Mouse (Mus musculus): ENCODE measurements around the gene Stk38l.
A peak's percentile ranks its signal among the peaks of the same experiment; 100 is the strongest.

Gene Stk38l

GRCm38 (mm10) chr6:146724581-146725383 lies at the start of gene Stk38l:
Gene Stk38l (plus strand): TSS chr6:146724995.
- DNase-seq (ENCODE audit: low spot score) = peak; percentile 86

GRCm38 (mm10) chr6:146676904-146677303 lies 47.9 kb upstream of the Stk38l start:
- no peak for DNase-seq (ENCODE audit: low spot score)

- DNase-seq (ENCODE audit: low spot score) = no peak
These were observed 46.4 kb upstream of the Stk38l start for GRCm38 (mm10) chr6:146678136-146679070.

- DNase-seq (ENCODE audit: low spot score) = no peak
These were observed 40.9 kb upstream of the Stk38l start for GRCm38 (mm10) chr6:146683881-146684280.

- no peak for DNase-seq (ENCODE audit: low spot score)
These were observed 39.0 kb upstream of the Stk38l start for GRCm38 (mm10) chr6:146685781-146686308.

- DNase-seq (ENCODE audit: low spot score) = no peak
These were observed 38.2 kb upstream of the Stk38l start for GRCm38 (mm10) chr6:146686463-146687196.

GRCm38 (mm10) chr6:146688010-146688409 lies 36.8 kb upstream of the Stk38l start:
- no peak for DNase-seq (ENCODE audit: low spot score)

- no peak for DNase-seq (ENCODE audit: low spot score)
These were observed 35.9 kb upstream of the Stk38l start for GRCm38 (mm10) chr6:146688861-146689260.

- no peak for DNase-seq (ENCODE audit: low spot score)
These were observed 27.0 kb upstream of the Stk38l start for GRCm38 (mm10) chr6:146697767-146698166.

- no peak for DNase-seq (ENCODE audit: low spot score)
These were observed 26.4 kb upstream of the Stk38l start for GRCm38 (mm10) chr6:146698376-146698775.

- DNase-seq (ENCODE audit: low spot score) = no peak
These were observed 24.3 kb upstream of the Stk38l start for GRCm38 (mm10) chr6:146700461-146700860.

GRCm38 (mm10) chr6:146702126-146702881 lies 22.5 kb upstream of the Stk38l start:
- no peak for DNase-seq (ENCODE audit: low spot score)

GRCm38 (mm10) chr6:146703351-146703750 lies 21.4 kb upstream of the Stk38l start:
- no peak for DNase-seq (ENCODE audit: low spot score)

GRCm38 (mm10) chr6:146705631-146706030 lies 19.2 kb upstream of the Stk38l start:
- DNase-seq (ENCODE audit: low spot score) = no peak

GRCm38 (mm10) chr6:146719606-146720005 lies 5.2 kb upstream of the Stk38l start:
- no peak for DNase-seq (ENCODE audit: low spot score)

- no peak for DNase-seq (ENCODE audit: low spot score)
These were observed 990 bp upstream of the Stk38l start for GRCm38 (mm10) chr6:146723805-146724204.

GRCm38 (mm10) chr6:146725384-146725791 lies 593 bp downstream of the Stk38l start:
- no peak for DNase-seq (ENCODE audit: low spot score)

- DNase-seq (ENCODE audit: low spot score) = no peak
These were observed 6.2 kb downstream of the Stk38l start for GRCm38 (mm10) chr6:146731031-146731430.

- no peak for DNase-seq (ENCODE audit: low spot score)
These were observed 6.9 kb downstream of the Stk38l start for GRCm38 (mm10) chr6:146731692-146732091.

GRCm38 (mm10) chr6:146732232-146732631 lies 7.4 kb downstream of the Stk38l start:
- DNase-seq (ENCODE audit: low spot score) = no peak

GRCm38 (mm10) chr6:146732676-146733075 lies 7.9 kb downstream of the Stk38l start:
- DNase-seq (ENCODE audit: low spot score) = no peak

Data from left cerebral cortex, adult 11 months (tissue).